Mouse (Mus musculus): ENCODE data around the gene Ppp4c.

DNA sequence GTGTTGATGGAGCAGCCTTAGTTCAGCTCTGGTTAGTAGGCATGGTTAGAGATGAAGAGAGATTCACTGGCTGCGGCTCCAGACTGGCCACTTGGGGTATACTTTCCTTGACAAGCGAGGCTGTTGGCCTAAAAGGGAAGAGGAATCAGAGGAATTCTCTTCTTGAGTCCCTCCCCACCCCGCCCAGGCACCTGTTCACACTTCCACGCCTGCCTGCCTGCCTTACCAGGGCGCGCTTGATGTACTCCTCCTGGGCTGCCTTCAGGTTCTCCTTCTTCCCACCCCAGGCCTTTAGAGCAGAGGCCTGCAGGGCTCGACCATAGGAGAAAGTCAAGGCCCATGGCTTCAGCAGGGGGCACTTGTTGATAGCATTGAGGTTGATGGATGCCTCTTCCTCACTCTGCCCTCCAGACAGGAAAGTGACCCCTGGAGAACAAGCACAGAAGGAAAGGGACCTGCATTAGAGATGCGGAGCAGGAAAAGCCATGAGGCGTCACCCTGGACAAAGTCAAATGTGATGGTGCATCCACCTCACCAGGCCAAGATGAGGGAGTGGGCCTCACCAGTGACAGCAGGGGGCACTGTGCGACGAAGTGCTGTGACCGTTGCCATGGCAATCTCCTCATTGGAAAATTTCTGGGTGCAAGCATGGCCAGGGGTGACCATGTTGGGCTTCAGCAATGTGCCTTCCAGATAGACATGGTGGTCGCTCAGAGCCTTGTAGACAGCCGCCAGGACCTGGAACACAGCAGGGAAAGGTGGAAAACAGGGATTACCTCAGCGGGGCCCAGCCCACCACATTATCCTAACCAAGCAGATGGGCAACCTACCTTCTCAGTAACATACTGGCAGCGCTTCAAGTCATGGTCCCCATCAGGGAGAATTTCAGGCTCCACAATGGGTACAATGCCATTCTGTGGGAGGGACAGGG lies 3.4 kb upstream of the Ppp4c start:
- TF ChIP-seq FLI1 (IDR thresholded peaks at IDR 0.05; ENCODE audit: low read length) = no peak
- TF ChIP-seq GATA1 (IDR thresholded peaks at IDR 0.05; ENCODE audit: borderline replicate concordance, low read length) = no peak
